In the genomic region with DNA sequence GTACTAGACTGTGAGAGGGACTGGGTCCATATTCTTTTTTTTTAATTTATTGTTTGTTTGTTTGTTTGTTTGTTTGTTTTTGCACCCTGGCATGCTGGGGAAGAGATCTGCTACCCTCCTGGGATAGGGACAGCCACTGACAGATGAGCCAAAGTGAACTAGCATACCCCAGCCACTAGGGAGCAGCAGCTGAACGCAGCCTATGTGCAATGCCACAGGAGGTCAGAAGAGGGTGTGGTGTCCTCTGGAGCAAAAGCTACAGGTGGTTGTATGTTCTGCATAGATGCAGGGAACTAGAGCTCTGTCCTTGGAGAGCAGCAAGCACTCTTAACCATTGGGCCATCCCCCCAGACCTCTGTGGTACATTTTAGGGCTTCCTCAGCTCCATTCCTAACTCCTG, we compare ENCODE assay signal across 8 mouse cellular contexts. TPM values are rescaled to one million over a fixed set of nuclear protein-coding genes. Genes with fewer than 3 reads are reported as not detected.
DNase-seq lines count a peak whose midpoint lies in the region; ATAC-seq and TF ChIP-seq lines count a peak whose summit lies in the region.
"Had no signal": no experiment of that assay in that cellular context is flagged by ENCODE, and none has a peak within 500 bp of the region (broad histone marks: within the 10 kb centered on the region; RNA-seq: fewer than 3 reads in every experiment).

No protein-coding gene starts in this region.

- 5% methylated on average over 1 of the region's 1 CpGs for WGBS in lung, embryonic 14.5 days

- no peaks in the 10 kb centered on the region for H3K27me3 ChIP-seq in lung, embryonic 14.5 days (ENCODE audit: insufficient read depth, low read length)

- ATAC-seq in lung, embryonic 14.5 days (ENCODE audit: insufficient read depth): peak; percentile 73

- 0 out of 2 replicates have a peak, but pooled peaks cover 3% of the 10 kb centered on the region for H3K4me1 ChIP-seq in embryonic fibroblast, embryonic 13.5 days (ENCODE audit: control insufficient read depth, insufficient read depth, low read length)
- H3K4me1 ChIP-seq in lung, embryonic 14.5 days (ENCODE audit: insufficient read depth): no peaks in the 10 kb centered on the region

- no peak overlapping the region for H3K9ac ChIP-seq in lung, embryonic 14.5 days

- H3K27ac ChIP-seq in embryonic fibroblast, embryonic 13.5 days (ENCODE audit: insufficient read depth, low read length): no peak overlapping the region
- no peak overlapping the region for H3K27ac ChIP-seq in lung, embryonic 14.5 days (ENCODE audit: low read depth)

- no peak overlapping the region for H3K4me3 ChIP-seq in embryonic fibroblast, embryonic 13.5 days (ENCODE audit: insufficient read depth, low read length)
- H3K4me3 ChIP-seq in lung, embryonic 14.5 days (ENCODE audit: low read depth, low read length): no peak overlapping the region

- no peak overlapping the region for H3K4me2 ChIP-seq in lung, embryonic 14.5 days

- DNase-seq in 3134 (ENCODE audit: extremely low read depth, insufficient read length, low spot score) (peak; percentile 51), 416B (ENCODE audit: low read depth) (peak; percentile 90)
- DNase-seq in adrenal gland, postnatal 10 days: peak; percentile 80
- DNase-seq in kidney, adult 8-10 months: peak; percentile 55 to 74
- DNase-seq in lung, embryonic 14.5 days: peak; percentile 82
- DNase-seq in spleen, postnatal 14 days (ENCODE audit: low spot score in 2 of 2): peak; percentile 60 to 68

- TF ChIP-seq POLR2A in embryonic fibroblast, embryonic 13.5 days (IDR thresholded peaks at IDR 0.05; ENCODE audit: low read depth, low read length): no peak

- TF ChIP-seq CTCF in embryonic fibroblast, embryonic 13.5 days (IDR thresholded peaks at IDR 0.05; ENCODE audit: borderline replicate concordance, insufficient read depth, low read length): peak; percentile 100
- TF ChIP-seq CTCF in lung, embryonic 14.5 days (IDR thresholded peaks at IDR 0.05; ENCODE audit: low read depth): peak; percentile 98

- no peaks in the 10 kb centered on the region for H3K9me3 ChIP-seq in lung, embryonic 14.5 days (ENCODE audit: low read depth, low read length)

- H3K36me3 ChIP-seq in lung, embryonic 14.5 days (ENCODE audit: insufficient read depth): no peaks in the 10 kb centered on the region

RNA-seq across cellular contexts. Expression of a gene that starts 10.3 kb away (rescaled TPM):
- under 1 TPM in 1 of 2 experiments, not detected in 1; 0.27 TPM for total RNA-seq in adrenal gland, postnatal 10 days (2021)
- polyA plus RNA-seq in embryonic fibroblast, embryonic 13.5 days (2011; ENCODE audit: insufficient read length, low read depth, missing spikeins): not detected in 2 replicates
- 0.14 TPM in 1 of 2 replicates, not detected in the other for polyA plus RNA-seq in lung, embryonic 14.5 days (2014; fragmentation: Nextera tagmentation; extraction: Ambion mirVana)
- total RNA-seq: layer of hippocampus, adult 18-20 months had no signal

RNA-seq across cellular contexts. Expression of a gene that starts 20.5 kb away (rescaled TPM):
- total RNA-seq in adrenal gland, postnatal 10 days (2021): 1 to 10 TPM; 6.7 to 9.4 TPM
- 35.2 and 70.2 TPM in 2 replicates for polyA plus RNA-seq in embryonic fibroblast, embryonic 13.5 days (2011; ENCODE audit: insufficient read length, low read depth, missing spikeins)
- 18.1 and 20.2 TPM in 2 replicates for polyA plus RNA-seq in lung, embryonic 14.5 days (2014; fragmentation: Nextera tagmentation; extraction: Ambion mirVana)

RNA-seq across cellular contexts. Expression of a gene that starts 40.0 kb away (rescaled TPM):
- total RNA-seq in adrenal gland, postnatal 10 days (2021): 1 to 10 TPM; 6.4 to 8.6 TPM
- polyA plus RNA-seq in embryonic fibroblast, embryonic 13.5 days (2011; ENCODE audit: insufficient read length, low read depth, missing spikeins): 1.2 and 3.3 TPM in 2 replicates
- 0.34 and 0.72 TPM in 2 replicates for polyA plus RNA-seq in lung, embryonic 14.5 days (2014; fragmentation: Nextera tagmentation; extraction: Ambion mirVana)

RNA-seq across cellular contexts. Expression of a gene that starts 42.4 kb away (rescaled TPM):
- total RNA-seq in adrenal gland, postnatal 10 days (2021): 10 to 100 TPM; 19.5 to 24.1 TPM
- polyA plus RNA-seq in embryonic fibroblast, embryonic 13.5 days (2011; ENCODE audit: insufficient read length, low read depth, missing spikeins): 14.8 and 18.1 TPM in 2 replicates
- polyA plus RNA-seq in lung, embryonic 14.5 days (2014; fragmentation: Nextera tagmentation; extraction: Ambion mirVana): 21.5 and 24.5 TPM in 2 replicates
